Mouse (Mus musculus) ES-E14 (cell line): ENCODE results near the gene Gm42791. TPM values are rescaled to one million over a fixed set of nuclear protein-coding genes. Genes with fewer than 3 reads are reported as not detected.
A peak's percentile ranks its signal among the peaks of the same experiment; 100 is the strongest.

Experiments
- DNase-seq: peaks from one replicate; pipeline ENCODE4 v3.0.0-alpha.2; 2013; ENCODE audit warnings: low read depth, low spot score
- H3K27ac ChIP-seq: 2 replicates; pipeline ENCODE4 v1.5.1; 2012; ENCODE audit warnings: low read depth, mild to moderate bottlenecking, low read length, moderate library complexity, mixed read lengths; ENCODE audit not compliant: poor library complexity, insufficient read depth, severe bottlenecking
- H3K36me3 ChIP-seq: 2 replicates; pipeline ENCODE4 v1.6.1; 2012; ENCODE audit warnings: mild to moderate bottlenecking, low read length, moderate library complexity, mixed read lengths; ENCODE audit not compliant: control insufficient read depth, poor library complexity, insufficient read depth, severe bottlenecking
- H3K4me1 ChIP-seq, 2 experiments: fragments of 150-350 bp in 1 of 2; sonication (generic) in 1 of 2; 2 replicates each; pipeline ENCODE4 v1.6.1; 2012; ENCODE audit warnings: low read length in 2 of 2, mild to moderate bottlenecking in 1 of 2, mixed read lengths in 1 of 2; ENCODE audit not compliant: control insufficient read depth in 2 of 2, insufficient read depth in 2 of 2, poor library complexity in 1 of 2
- H3K4me3 ChIP-seq, 2 experiments: fragments of 150-350 bp in 1 of 2; sonication (generic) in 1 of 2; 2 replicates each; pipeline ENCODE4 v1.5.1; 2012; ENCODE audit warnings: low read length in 2 of 2, low read depth in 1 of 2, mild to moderate bottlenecking in 1 of 2, mixed read lengths in 1 of 2; ENCODE audit not compliant: insufficient read depth in 1 of 2, poor library complexity in 1 of 2, severe bottlenecking in 1 of 2
- H3K9ac ChIP-seq: 2 replicates; pipeline ENCODE4 v1.6.1; 2012; ENCODE audit warnings: low read depth, mild to moderate bottlenecking, low read length, mixed read lengths; ENCODE audit not compliant: poor library complexity, insufficient read depth, severe bottlenecking
- H3K9me3 ChIP-seq: fragments of 150-350 bp; sonication (generic); 2 replicates; pipeline ENCODE4 v1.6.1; 2012; ENCODE audit warnings: low read depth, mild to moderate bottlenecking, low read length; ENCODE audit not compliant: control insufficient read depth, insufficient read depth
- CHD2 ChIP-seq: IDR thresholded peaks from 2 replicates; pipeline ENCODE4 v1.6.1; 2014; ENCODE audit warnings: mild to moderate bottlenecking, low read depth, low read length, inconsistent platforms
- HCFC1 ChIP-seq: IDR thresholded peaks from 2 replicates; pipeline ENCODE4 v1.6.1; 2012; ENCODE audit warnings: low read length, inconsistent platforms, borderline replicate concordance; ENCODE audit not compliant: insufficient read depth
- MAFK ChIP-seq: IDR thresholded peaks from 2 replicates; pipeline ENCODE4 v1.6.1; 2014; ENCODE audit warnings: mild to moderate bottlenecking, low read depth, low read length, inconsistent platforms; ENCODE audit not compliant: insufficient read depth
- ZC3H11A ChIP-seq: IDR thresholded peaks from 2 replicates; pipeline ENCODE4 v1.6.1; 2012; ENCODE audit warnings: low read depth, mild to moderate bottlenecking, inconsistent platforms, low read length, borderline replicate concordance
- ZNF384 ChIP-seq: IDR thresholded peaks from 2 replicates; pipeline ENCODE4 v1.6.1; 2012; ENCODE audit warnings: low read depth, low read length, inconsistent platforms
- in situ Hi-C, 2 experiments: fragments of 600-800 bp; cut with MboI; formaldehyde crosslinking; loops; one replicate each; pipeline ENCODE4 v1.15.1; 2025; ENCODE audit warnings: low sequenced_read_pairs in 2 of 2, inconsistent platforms in 1 of 2; ENCODE audit not compliant: unreplicated experiment in 2 of 2
- total RNA-seq: library from RNA; depleted of rRNA; stranded (reverse); fragments of 300-350 nt; gene quantifications from 2 replicates; pipeline ENCODE4 v1.2.3, GENCODE M21; 2012

The Gm42791 gene
- total RNA-seq, 1 experiment = not detected

DNA sequence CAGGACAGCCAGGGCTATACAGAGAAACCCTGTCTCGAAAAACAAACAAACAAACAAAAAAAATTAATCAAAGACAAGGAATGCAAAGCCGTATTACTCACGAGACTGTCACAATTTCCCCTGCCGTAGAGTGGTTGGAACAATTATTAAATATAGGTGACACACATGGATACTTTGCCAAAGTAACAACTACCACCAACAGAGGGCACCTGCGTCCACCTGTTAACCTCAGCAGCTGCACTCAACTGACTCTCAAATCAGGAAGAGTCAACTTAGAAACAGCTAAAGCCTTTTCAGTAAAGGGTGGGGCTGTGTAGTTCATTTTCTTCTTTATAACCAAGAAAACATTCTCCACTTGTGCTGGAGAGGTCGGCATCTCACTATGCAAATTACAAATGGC is 90.1 kb downstream of the Gm42791 start:
- no peak overlapping the region for H3K9ac ChIP-seq
- no peak overlapping the region for H3K4me3 ChIP-seq
- no peaks in the 10 kb centered on the region for H3K9me3 ChIP-seq
- DNase-seq = no peak
- H3K4me1 ChIP-seq = peaks cover 0 to 10% of the 10 kb centered on the region in 2 experiments; a peak in 2 of 4 replicates
- TF ChIP-seq ZC3H11A (no peak), ZNF384 (no peak), MAFK (no peak), HCFC1 (no peak), CHD2 (no peak)
- H3K27ac ChIP-seq = no peak overlapping the region
- no peaks in the 10 kb centered on the region; the same call in 1 of the 2 replicates for H3K36me3 ChIP-seq
- in situ Hi-C loops = no loop called here

- H3K4me1 ChIP-seq = no peaks in the 10 kb centered on the region
- no peak for DNase-seq
- H3K9me3 ChIP-seq = no peaks in the 10 kb centered on the region
- no peak overlapping the region for H3K9ac ChIP-seq
- no peak overlapping the region for H3K27ac ChIP-seq
- no peak overlapping the region for H3K4me3 ChIP-seq
- no peaks in the 10 kb centered on the region for H3K36me3 ChIP-seq
- TF ChIP-seq CHD2 = no peak
- no peak for TF ChIP-seq MAFK
- TF ChIP-seq ZC3H11A = no peak
- no peak for TF ChIP-seq HCFC1
- no peak for TF ChIP-seq ZNF384
- in situ Hi-C loops = no loop called here
Measured at GRCm38 (mm10) chr5:148899361-148899760, 95.6 kb downstream of the Gm42791 start.

DNA sequence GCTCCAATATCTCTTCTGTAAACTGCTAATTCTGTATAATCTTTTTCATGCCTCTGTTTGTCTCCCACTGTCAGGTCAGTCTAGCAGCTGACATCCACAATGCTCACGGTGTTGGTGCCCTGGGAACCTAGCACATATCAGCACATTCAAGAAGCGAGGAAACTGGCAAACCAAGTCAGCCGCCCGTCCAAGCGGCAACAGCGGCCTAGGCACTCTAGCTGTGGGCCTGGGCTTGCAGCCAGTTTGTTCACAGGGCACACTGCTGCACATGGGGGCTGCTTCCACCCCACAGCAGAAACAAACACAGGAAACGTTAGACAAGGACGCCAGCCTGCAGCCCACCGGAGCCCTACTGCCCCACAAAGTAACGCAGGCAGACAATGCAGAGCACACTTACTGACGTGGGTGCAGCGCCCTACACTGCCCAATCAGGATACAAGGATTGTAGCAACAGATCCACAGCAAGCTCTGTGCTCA is 97.0 kb downstream of the Gm42791 start:
- Histone ChIP-seq H3K9ac (0 out of 2 replicates have a peak overlapping the region, but pooled peaks have one; percentile 18), H3K4me1 (no peaks in the 10 kb centered on the region), H3K9me3 (no peaks in the 10 kb centered on the region), H3K36me3 (no peaks in the 10 kb centered on the region), H3K4me3 (peak overlapping the region in 1 of 2 experiments; percentile 20; a peak in 1 of 4 replicates), H3K27ac (no peak overlapping the region)
- DNase-seq = no peak
- in situ Hi-C loops = no loop called here
- TF ChIP-seq HCFC1 (no peak), ZC3H11A (no peak), MAFK (no peak), CHD2 (no peak), ZNF384 (no peak)

DNA sequence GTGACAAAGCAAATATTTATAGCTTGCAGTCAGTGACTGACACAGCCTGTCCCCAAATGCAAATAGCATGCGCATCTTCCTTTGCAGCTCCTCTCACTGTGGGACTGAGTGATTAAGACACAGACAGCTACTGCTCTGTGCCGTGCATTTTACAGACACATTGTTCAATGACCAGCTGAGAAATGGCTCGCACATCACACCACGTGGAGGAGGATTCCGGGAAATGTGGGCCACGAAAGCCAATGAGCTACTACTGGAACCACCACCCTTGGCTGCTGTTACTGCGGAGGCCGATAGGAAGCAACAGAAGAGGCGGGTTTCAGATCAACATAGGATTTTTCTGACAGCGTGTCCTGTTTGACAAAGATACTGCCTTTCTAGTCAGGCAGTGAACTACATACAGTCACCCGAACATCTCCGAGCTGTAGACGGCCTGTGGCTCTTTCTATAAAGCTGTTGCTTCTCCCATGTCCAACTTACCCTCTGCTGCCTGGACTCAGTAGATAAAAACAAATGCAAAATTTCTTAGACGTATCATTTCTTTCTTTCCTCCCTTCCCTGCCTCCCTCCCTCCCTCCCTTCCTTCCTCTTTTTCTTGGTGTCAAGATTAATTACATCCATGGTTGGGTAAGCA is 97.8 kb downstream of the Gm42791 start:
- in situ Hi-C loops = no loop called here
- H3K27ac ChIP-seq = no peak overlapping the region
- DNase-seq = no peak
- no peak for TF ChIP-seq ZC3H11A
- TF ChIP-seq HCFC1 = no peak
- no peak for TF ChIP-seq MAFK
- no peak for TF ChIP-seq CHD2
- TF ChIP-seq ZNF384 = no peak
- no peaks in the 10 kb centered on the region for H3K36me3 ChIP-seq
- H3K9me3 ChIP-seq = no peaks in the 10 kb centered on the region
- no peaks in the 10 kb centered on the region for H3K4me1 ChIP-seq
- no peak overlapping the region for H3K9ac ChIP-seq
- no peak overlapping the region for H3K4me3 ChIP-seq
